Mouse (Mus musculus): ENCODE data around the gene Cacna1i.

The Cacna1i gene

GRCm38 (mm10) chr15:80401387-80401898, 114.4 kb downstream of the Cacna1i start:
- no peak for DNase-seq (ENCODE audit: low read depth, low spot score)

- DNase-seq (ENCODE audit: low read depth, low spot score), result no peak
Measured at GRCm38 (mm10) chr15:80401980-80402379, 114.9 kb downstream of the Cacna1i start.

GRCm38 (mm10) chr15:80407873-80408272, 120.8 kb downstream of the Cacna1i start:
- DNase-seq (ENCODE audit: low read depth, low spot score), result no peak

- DNase-seq (ENCODE audit: low read depth, low spot score), result no peak
Measured at GRCm38 (mm10) chr15:80410661-80411060, 123.6 kb downstream of the Cacna1i start.

- no peak for DNase-seq (ENCODE audit: low read depth, low spot score)
Measured at GRCm38 (mm10) chr15:80413070-80413469, 126.0 kb downstream of the Cacna1i start.

GRCm38 (mm10) chr15:80413988-80414721, 127.1 kb downstream of the Cacna1i start:
- DNase-seq (ENCODE audit: low read depth, low spot score), result no peak

GRCm38 (mm10) chr15:80415132-80415531, 128.1 kb downstream of the Cacna1i start:
- no peak for DNase-seq (ENCODE audit: low read depth, low spot score)

GRCm38 (mm10) chr15:80417066-80417465, 130.0 kb downstream of the Cacna1i start:
- no peak for DNase-seq (ENCODE audit: low read depth, low spot score)

- DNase-seq (ENCODE audit: low read depth, low spot score), result no peak
Measured at GRCm38 (mm10) chr15:80418146-80418545, 131.1 kb downstream of the Cacna1i start.

- no peak for DNase-seq (ENCODE audit: low read depth, low spot score)
Measured at GRCm38 (mm10) chr15:80430324-80430723, 143.3 kb downstream of the Cacna1i start.

GRCm38 (mm10) chr15:80436961-80437360, 149.9 kb downstream of the Cacna1i start:
- DNase-seq (ENCODE audit: low read depth, low spot score), result no peak

GRCm38 (mm10) chr15:80437996-80438395, 151.0 kb downstream of the Cacna1i start:
- no peak for DNase-seq (ENCODE audit: low read depth, low spot score)

GRCm38 (mm10) chr15:80438423-80438822, 151.4 kb downstream of the Cacna1i start:
- DNase-seq (ENCODE audit: low read depth, low spot score), result no peak

GRCm38 (mm10) chr15:80440195-80440594, 153.2 kb downstream of the Cacna1i start:
- DNase-seq (ENCODE audit: low read depth, low spot score), result no peak

GRCm38 (mm10) chr15:80445956-80446687, 159.1 kb downstream of the Cacna1i start:
- no peak for DNase-seq (ENCODE audit: low read depth, low spot score)
